Mouse (Mus musculus): Measurements from ENCODE around the gene Colec11.

The Colec11 gene

DNA sequence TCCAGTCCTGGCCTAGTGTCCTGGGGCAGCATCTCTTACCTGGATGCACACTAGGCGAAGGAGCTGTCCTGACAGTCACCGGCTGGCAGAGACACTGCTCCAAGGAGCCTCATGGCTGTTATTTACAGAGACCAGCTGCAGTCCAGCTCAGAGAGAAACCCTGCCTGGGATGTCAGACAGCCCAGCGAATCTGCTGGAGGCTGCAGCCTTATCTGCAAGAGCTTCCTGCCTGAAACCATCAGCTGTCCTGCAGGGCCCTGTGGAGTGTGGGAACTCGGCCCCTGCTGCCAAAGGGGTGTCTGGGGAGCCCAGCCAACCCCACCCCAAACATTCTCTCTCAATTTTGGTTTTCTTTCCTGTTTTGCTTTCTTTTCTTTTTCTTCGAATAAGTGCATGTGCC is at the start of gene Colec11:
Gene Colec11 (minus strand): TSS at position 183 of the 400 bp plus-strand sequence.
- DNase-seq: peak; percentile 32

GRCm38 (mm10) chr12:28667287-28667686 is 44.1 kb upstream of the Colec11 start:
- DNase-seq: no peak

GRCm38 (mm10) chr12:28666734-28667133 is 43.6 kb upstream of the Colec11 start:
- DNase-seq: no peak

GRCm38 (mm10) chr12:28662628-28663027 is 39.5 kb upstream of the Colec11 start:
- DNase-seq: no peak

- peak; percentile 93 for DNase-seq
These were observed 26.2 kb upstream of the Colec11 start, which contains the start of gene Rnaseh1 for GRCm38 (mm10) chr12:28649141-28650110. TSS of gene Rnaseh1 (plus strand) at chr12:28649602.

DNA sequence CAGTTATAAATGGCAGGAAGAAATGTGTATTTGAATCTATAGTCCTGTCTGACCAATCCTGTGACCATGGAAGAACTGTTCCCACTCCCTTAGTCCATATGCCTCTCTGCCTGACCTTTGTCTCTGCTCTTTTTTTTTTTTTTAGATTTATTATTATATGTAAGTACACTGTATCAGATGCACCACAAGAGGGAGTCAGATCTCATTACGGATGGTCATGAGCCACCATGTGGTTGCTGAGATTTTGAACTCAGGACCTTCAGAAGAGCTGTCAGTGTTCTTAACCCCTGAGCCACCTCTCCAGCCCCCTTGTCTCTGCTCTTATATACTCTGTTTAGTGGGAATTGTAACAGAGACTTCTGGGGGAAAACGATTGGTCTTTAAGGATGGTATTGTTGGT is 15.6 kb upstream of the Colec11 start:
- DNase-seq: no peak

- DNase-seq: no peak
These were observed 13.4 kb upstream of the Colec11 start for GRCm38 (mm10) chr12:28636543-28636942.

DNA sequence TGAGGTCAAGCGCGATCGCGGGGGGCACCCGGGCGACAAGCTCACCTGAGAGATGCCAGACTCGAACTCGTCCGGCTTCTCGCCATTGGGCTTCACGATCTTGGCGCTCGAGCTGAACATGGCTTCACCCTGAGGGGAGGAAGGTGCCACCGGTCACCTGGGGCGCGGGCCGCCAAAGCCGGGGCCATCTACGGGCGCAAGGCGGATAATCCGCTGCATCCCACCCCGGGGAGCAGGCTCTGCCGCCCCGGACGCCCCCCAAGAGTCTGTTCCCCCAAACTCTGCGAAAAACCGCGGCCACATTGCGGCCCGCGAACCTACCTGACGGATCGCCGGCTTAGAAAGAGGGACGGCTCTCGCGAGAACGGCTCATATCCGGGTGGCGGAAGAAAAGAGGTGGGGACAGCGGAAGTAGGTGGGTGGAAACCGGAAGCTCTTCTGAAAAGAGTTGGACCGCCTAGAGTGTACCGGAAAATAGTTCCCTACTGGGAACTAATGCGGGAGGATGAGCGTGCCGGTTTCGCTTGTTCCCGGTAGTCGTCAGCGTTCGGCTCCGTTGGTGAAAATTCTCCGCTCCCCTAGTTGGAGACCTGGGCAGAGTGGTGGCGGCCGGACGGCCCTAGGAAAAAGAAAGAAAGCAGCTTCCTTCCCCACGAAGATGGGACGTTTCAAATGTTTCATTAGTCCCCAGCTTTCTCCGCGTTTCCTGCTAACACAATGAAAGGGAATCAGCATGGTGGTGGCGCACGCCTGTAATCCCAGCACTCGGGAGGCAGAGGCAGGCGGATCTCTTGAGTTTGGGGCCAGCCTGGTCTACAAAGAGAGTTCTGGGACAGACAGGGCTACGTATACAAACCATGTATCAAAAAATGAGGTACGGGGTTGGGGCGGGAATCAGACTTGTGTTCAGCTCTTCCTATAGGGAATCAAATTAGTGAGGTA is 12.6 kb upstream of the Colec11 start, which contains the start of gene Rps7:
Gene Rps7 (minus strand): TSS at position 419 of the 942 bp plus-strand sequence.
- DNase-seq: peak; percentile 95

DNA sequence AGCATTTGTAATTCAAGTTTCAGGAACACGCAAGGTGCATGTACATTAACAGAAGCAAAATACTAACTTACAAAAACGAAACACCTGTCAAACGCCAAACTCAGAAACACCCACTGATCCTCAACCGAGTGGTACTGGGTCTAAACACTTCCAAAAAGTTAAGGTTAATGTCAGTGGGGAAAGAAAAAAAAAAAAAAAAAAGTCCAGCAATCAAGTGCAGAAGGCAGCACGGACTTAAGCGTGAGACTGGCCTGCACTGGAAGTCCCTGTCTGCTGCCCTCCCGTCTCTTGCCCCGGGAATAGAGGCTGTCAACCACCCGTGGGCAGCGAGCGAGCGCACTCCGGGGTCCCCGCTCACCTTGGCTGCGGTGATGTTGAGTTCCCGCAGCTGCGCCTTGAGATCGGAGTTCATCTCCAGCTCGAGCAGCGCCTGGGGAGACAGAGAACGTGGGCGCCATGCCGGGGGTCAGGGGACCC is 11.9 kb upstream of the Colec11 start:
- no peak for DNase-seq

- no peak for DNase-seq
These were observed 5.3 kb upstream of the Colec11 start for GRCm38 (mm10) chr12:28628436-28628835.

DNA sequence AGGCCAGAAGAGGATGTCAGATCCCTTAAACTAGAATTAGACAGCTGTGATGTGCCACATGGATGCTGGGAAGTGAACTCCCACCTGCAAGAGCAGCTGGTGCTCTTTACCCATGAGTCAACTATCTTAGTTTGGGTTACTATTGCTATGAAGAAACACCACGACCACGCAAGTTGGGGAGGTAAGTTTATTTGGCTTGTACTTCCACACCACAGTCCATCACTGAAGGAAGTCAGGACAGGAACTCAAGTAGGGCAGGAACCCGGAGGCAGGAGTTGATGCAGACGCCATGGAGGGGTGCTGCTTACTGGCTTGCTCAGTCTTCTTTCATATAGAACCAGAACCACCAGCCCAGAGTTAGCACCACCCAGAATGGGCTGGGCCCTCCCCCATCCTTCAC is 3.9 kb upstream of the Colec11 start:
- DNase-seq: no peak

DNA sequence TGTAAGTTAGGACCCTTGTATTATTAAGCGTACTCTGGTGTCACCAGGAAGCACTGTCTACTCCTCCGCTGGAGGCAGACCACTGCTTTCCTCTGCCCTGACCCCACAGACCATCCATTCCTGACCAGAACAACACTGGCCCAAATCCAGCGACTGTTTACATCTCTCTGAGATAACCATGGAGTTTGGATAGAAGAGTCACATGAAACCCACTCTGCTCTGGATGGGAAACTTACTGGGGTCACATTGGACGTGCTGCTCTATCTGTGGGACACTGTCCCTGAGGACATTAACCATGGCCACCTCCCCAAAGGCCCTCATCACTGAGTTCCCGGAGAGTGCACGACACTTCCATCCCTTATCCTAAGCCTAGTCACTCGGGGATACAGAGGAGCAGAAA is 2.2 kb upstream of the Colec11 start:
- no peak for DNase-seq

GRCm38 (mm10) chr12:28624251-28624650 is 1.1 kb upstream of the Colec11 start:
- DNase-seq: no peak

DNA sequence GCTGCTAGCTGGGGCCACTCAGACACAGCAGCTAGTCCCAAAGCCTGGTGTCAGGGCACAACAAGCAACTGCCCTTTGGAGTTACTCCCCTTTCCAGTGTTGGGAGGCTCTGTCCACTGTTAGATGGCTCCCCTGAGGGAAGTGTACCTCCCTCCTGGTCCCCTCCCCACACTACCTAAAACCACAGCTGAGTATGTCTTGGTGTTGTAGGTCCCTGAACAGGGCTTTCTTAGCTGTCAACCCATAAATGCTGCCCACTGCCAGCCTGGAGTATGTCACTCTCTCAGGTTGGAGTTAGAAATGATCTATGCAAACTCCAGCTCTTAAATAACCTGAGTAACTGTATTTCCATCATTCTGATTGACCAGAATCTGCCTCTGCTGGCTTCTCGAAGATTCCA is 536 bp downstream of the Colec11 start:
- no peak for DNase-seq

- DNase-seq: no peak
These were observed 1.0 kb downstream of the Colec11 start for GRCm38 (mm10) chr12:28622167-28622532.

GRCm38 (mm10) chr12:28621451-28622166 is 1.6 kb downstream of the Colec11 start:
- DNase-seq: no peak

GRCm38 (mm10) chr12:28617297-28617696 is 5.9 kb downstream of the Colec11 start:
- DNase-seq: no peak

DNA sequence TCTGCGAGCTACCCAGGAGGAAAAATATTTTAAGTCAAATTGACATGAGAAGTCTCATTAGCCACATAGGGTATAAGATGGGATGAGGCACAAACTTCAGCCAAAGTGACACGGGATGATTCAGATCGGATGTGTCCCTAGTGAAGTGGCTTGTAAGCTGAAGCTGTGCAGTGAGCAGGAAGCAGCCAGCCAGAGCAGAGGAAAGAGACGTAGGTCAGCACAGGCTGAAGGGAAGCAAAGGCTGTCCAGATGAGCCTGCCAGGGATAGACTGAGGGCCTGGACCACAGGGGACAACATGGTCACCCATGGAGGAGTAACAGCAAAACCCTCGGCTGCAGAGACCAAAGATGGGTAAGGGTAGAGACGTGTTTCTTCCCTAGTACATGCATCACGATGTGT is 8.8 kb downstream of the Colec11 start:
- no peak for DNase-seq

GRCm38 (mm10) chr12:28612391-28612790 is 10.8 kb downstream of the Colec11 start:
- no peak for DNase-seq

DNA sequence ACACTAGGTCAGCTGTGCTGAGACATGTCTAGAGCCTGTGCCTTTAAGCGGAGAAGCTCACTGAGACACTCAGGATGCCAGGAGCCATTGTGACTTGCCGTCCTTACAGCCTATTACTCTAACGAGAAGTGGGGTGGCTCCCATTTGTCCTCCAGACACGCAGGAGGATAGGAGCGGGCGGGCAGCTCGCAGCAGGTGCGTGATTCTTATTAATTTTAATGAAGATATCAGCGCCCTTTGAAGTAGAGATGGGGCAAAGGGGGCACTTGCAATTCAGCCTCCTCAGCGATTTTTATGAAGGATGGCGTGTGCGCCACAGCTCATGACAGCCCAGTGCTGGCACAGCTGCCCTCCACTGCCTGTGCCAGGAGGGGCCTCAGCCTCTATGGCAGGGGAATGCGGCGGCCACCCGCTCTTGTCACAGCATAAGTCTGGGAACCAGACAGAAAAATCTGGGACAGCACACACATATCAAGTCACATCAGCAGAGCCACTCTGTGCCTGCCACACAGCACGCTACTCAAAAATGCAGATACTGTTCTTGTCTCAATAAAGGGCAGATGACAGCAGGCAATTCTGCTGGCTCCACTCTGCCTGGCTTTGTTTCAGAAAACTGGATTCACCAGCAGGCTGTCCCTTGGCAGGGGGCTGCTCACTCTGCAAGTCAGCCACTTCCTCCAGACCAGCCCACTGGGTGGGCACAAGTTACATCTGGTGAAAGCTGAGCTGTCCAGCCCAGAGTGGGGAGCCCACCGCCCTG is 15.5 kb downstream of the Colec11 start:
- DNase-seq: no peak

DNA sequence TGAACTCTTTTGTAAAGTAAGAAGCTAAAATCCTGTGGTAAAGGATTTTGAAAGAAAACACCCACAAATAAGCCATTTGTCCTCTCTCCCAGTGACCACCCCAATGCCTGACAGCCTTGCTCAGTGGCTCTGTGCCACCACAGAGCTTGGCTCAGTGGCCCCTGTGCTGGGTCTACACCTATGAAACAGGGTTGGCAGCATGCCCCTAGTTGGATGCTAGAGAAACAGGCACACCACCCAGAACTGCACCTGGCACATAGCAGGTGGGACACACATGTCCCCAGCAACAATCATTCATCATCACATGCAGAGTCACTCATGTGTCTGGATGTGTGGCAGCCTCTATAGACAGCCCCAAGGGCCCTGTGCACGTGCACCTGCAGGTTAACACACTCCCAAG is 19.7 kb downstream of the Colec11 start:
- no peak for DNase-seq

DNA sequence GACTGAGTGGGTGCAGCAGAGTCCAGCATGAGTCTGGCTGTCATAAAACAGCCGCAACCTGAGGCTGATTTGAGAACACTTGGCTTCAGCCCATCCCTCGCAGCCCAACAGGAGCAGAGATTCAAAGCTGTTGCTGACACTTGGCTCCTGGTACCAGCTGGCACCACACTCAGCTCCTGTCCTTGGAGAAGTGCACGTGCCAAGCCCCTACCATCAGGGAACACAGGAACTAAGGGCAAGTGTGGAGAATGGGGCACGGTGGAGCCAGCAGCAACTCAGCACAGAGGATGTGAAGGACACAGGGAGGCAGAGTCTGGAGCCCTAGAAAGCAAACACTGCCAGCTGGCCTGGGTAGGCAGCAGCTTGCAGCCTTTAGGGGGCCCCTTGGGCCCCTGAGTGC is 20.9 kb downstream of the Colec11 start:
- DNase-seq: no peak

Measured in kidney, postnatal 14 days (tissue).